Mouse (Mus musculus): ENCODE data around the gene Rarb. TPM values are rescaled to one million over a fixed set of nuclear protein-coding genes. Genes with fewer than 3 reads are reported as not detected.

The Rarb gene
- polyA plus RNA-seq (2015; fragmentation: Nextera tagmentation; extraction: Ambion mirVana), result 5.2 and 5.3 TPM in 2 replicates

GRCm38 (mm10) chr14:16818602-16819250 lies at the start of gene Rarb:
Gene Rarb, minus strand, starts transcription at chr14:16819156.

Measured in urinary bladder, postnatal 0 days (tissue).